Comparison of ENCODE assay signal across 18 mouse cellular contexts in genomic region chr10:99209146-99209800, GRCm38 (mm10). TPM values are rescaled to one million over a fixed set of nuclear protein-coding genes. Genes with fewer than 3 reads are reported as not detected.
DNase-seq lines count a peak whose midpoint lies in the region; ATAC-seq and TF ChIP-seq lines count a peak whose summit lies in the region.
"Had no signal": no experiment of that assay in that cellular context is flagged by ENCODE, and none has a peak within 500 bp of the region (broad histone marks: within the 10 kb centered on the region; RNA-seq: fewer than 3 reads in every experiment).

No protein-coding gene starts in this region.

- peaks cover 9% of the 10 kb centered on the region; the same call in 1 of the 2 replicates for H3K4me1 ChIP-seq in kidney, embryonic 15.5 days

- no peaks in the 10 kb centered on the region for H3K9me3 ChIP-seq in kidney, embryonic 15.5 days (replicated peaks)
- H3K9me3 ChIP-seq: forebrain, embryonic 13.5 days; hindbrain, embryonic 13.5 days; midbrain, embryonic 12.5 days had no signal

- peak overlapping the region; percentile 60 for H3K27ac ChIP-seq in gastrocnemius, adult 2 months
- H3K27ac ChIP-seq in kidney, embryonic 15.5 days = no peak overlapping the region
- H3K27ac ChIP-seq: forebrain, embryonic 13.5 days; hindbrain, embryonic 13.5 days; midbrain, embryonic 12.5 days had no signal

- WGBS in kidney, embryonic 15.5 days = 66% methylated on average over 13 of the region's 13 CpGs

- H3K4me3 ChIP-seq in gastrocnemius, adult 2 months = no peak overlapping the region; the same call in 1 of the 2 replicates
- no peak overlapping the region for H3K4me3 ChIP-seq in kidney, embryonic 15.5 days (replicated peaks)
- H3K4me3 ChIP-seq: forebrain, embryonic 13.5 days; hindbrain, embryonic 13.5 days; midbrain, embryonic 12.5 days had no signal

- H3K4me2 ChIP-seq in kidney, embryonic 15.5 days = no peak overlapping the region
- H3K4me2 ChIP-seq: forebrain, embryonic 13.5 days; heart, embryonic 11.5 days; hindbrain, embryonic 13.5 days; midbrain, embryonic 12.5 days had no signal

- no peak for ATAC-seq in kidney, embryonic 15.5 days (replicated peaks; ENCODE audit: low FRiP score)
- ATAC-seq: forebrain, embryonic 13.5 days; lung, postnatal 0 days had no signal

- no peak overlapping the region for H3K9ac ChIP-seq in kidney, embryonic 15.5 days
- H3K9ac ChIP-seq: forebrain, embryonic 13.5 days; hindbrain, embryonic 13.5 days; midbrain, embryonic 12.5 days had no signal

- no peak for TF ChIP-seq CTCF in gastrocnemius, adult 2 months (IDR thresholded peaks at IDR 0.05)

- no peaks in the 10 kb centered on the region for H3K36me3 ChIP-seq in kidney, embryonic 15.5 days
- H3K36me3 ChIP-seq: hindbrain, embryonic 13.5 days; midbrain, embryonic 12.5 days had no signal

- H3K27me3 ChIP-seq in kidney, embryonic 15.5 days = no peaks in the 10 kb centered on the region
- H3K27me3 ChIP-seq: CH12.LX; forebrain, embryonic 13.5 days; hindbrain, embryonic 13.5 days; midbrain, embryonic 12.5 days had no signal

- no peak for DNase-seq in gastrocnemius, adult 2 months
- no peak for DNase-seq in gastrocnemius, postnatal 4 days (ENCODE audit: low spot score in 2 of 2)
- peak; percentile 80 for DNase-seq in kidney, adult 9 months
- DNase-seq in ZHBTc4 (ENCODE audit: low read depth, low spot score) = peak; percentile 80
- DNase-seq in kidney, postnatal 36 days = peak; percentile 67 to 80
- DNase-seq in urinary bladder, adult 18-20 months (ENCODE audit: low spot score in 2 of 2) = no peak
- DNase-seq: cerebellum, adult 2 months; gastrocnemius, postnatal 14 days; layer of hippocampus, postnatal 36 days; right cerebral cortex, postnatal 4 days; thymus, postnatal 25 days had no signal

- intact Hi-C loops in gastrocnemius, adult 2 months (cut with DNase I) = no loop called here

RNA-seq across cellular contexts. Expression of gene Dusp6, which starts 53.8 kb away (rescaled TPM):
- 10 to 100 TPM; 12.8 TPM for total RNA-seq in gastrocnemius, adult 2 months (2021)
- total RNA-seq in gastrocnemius, postnatal 4 days (2021) = 10 to 100 TPM; 58.5 to 63.1 TPM
- 85.7 and 88.7 TPM in 2 replicates for polyA plus RNA-seq in kidney, embryonic 15.5 days (2015; fragmentation: Nextera tagmentation; extraction: Ambion mirVana)

Comparison
In these comparisons a context has a peak if more than half of its experiments do, and no peak if none do; other contexts are left out.
1. RNA of gene Dusp6, which starts 53.8 kb away (total RNA-seq): 58.5 to 63.1 TPM in gastrocnemius, postnatal 4 days; 12.8 TPM in gastrocnemius, adult 2 months; every median in the first group is over 4 times any median in the second.
2. DNase-seq: peak in kidney, adult 9 months (single experiment), ZHBTc4 (single experiment) and kidney, postnatal 36 days (2 of 2); none in gastrocnemius, adult 2 months (single experiment), gastrocnemius, postnatal 4 days (0 of 2) and urinary bladder, adult 18-20 months (0 of 2).